Mouse (Mus musculus) heart, postnatal 14 days (tissue): Measurements from ENCODE around the gene Gas2l2. TPM values are rescaled to one million over a fixed set of nuclear protein-coding genes. Genes with fewer than 3 reads are reported as not detected.

Source experiments
- DNase-seq, 2 experiments: peaks; one replicate each; pipeline ENCODE4 v3.0.0; 2021 to 2022
- intact Hi-C: fragments of 180-260 bp; cut with DNase I; formaldehyde crosslinking; loops from one replicate; pipeline ENCODE4 v1.15.1; 2025
- long read RNA-seq, 2 experiments: library from polyadenylated mRNA; stranded (forward); transcript quantifications; one replicate each; pipeline ENCODE4 v2.0.0; 2021
- total RNA-seq, 2 experiments: library from RNA; stranded (reverse); gene quantifications; 2 replicates each; pipeline ENCODE4 v1.2.3; 2021

Gene Gas2l2
- total RNA-seq = under 1 TPM in 1 of 2 experiments, not detected in 1; 0.24 TPM
- long read RNA-seq, experiment 1 = 0 reads
- long read RNA-seq, experiment 2 = 0 reads

DNA sequence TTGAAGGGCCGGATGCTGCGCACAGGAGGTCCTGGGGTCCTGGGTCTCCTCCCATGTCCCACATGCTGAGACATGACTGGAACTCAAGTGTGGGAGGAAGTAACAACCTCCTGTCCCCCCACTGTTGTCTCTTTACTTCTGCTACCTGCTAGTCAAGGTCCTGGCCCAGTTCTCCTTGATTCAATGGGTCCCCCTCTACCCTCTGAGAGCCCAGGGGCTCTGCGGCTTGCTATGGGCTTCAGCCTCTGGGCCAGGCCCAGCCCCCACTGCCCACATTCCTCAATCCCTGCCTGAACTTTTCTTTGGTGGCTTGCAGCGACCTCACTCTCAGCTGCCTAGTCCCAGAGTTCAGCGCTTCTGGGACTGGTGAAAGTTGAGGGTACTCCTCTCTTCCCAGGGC, at the start of gene Gas2l2:
TSS of gene Gas2l2 (minus strand) at position 101 of the 400 bp plus-strand sequence.
- DNase-seq = no peak
- intact Hi-C loops = no loop called here

DNA sequence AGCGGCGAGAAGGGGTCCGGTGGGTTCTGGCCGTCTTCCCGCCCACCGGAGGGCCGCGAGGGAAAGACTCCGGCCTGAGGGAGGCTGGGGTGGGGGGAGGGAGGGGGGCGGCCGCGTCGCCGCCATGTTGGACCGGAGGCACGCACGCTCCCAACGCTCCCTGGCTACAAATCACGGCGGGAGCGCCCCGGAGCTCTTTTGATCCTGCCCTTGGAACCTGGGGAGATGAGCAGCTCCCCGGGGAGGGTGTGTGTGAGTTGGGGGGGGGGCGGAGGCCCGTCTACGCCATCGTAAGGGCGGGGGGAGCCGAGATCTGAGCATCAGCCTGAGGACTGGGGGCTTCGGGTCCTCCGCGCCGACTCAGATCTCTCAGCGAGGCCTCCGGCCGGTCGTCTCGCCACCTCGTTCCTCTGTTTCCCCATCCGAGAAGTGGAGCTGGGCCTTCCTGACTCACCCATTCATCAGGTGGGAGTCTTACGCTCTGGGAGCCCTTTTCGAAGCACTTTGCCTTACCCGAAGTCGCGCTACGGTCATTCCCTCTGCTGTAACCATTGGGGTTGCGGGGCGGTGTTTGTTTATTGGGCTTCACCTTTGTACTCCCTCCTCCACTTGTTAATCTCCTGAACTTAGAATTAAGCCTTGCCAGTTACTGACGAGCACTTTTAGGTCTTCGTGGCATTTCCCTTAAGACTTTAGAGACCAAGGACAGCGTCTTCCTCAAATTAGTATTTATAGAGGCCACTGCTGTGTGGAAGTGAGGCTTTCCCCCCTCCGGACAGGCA, 44.2 kb upstream of the Gas2l2 start:
- DNase-seq = no peak
- intact Hi-C loops = no loop called here

DNA sequence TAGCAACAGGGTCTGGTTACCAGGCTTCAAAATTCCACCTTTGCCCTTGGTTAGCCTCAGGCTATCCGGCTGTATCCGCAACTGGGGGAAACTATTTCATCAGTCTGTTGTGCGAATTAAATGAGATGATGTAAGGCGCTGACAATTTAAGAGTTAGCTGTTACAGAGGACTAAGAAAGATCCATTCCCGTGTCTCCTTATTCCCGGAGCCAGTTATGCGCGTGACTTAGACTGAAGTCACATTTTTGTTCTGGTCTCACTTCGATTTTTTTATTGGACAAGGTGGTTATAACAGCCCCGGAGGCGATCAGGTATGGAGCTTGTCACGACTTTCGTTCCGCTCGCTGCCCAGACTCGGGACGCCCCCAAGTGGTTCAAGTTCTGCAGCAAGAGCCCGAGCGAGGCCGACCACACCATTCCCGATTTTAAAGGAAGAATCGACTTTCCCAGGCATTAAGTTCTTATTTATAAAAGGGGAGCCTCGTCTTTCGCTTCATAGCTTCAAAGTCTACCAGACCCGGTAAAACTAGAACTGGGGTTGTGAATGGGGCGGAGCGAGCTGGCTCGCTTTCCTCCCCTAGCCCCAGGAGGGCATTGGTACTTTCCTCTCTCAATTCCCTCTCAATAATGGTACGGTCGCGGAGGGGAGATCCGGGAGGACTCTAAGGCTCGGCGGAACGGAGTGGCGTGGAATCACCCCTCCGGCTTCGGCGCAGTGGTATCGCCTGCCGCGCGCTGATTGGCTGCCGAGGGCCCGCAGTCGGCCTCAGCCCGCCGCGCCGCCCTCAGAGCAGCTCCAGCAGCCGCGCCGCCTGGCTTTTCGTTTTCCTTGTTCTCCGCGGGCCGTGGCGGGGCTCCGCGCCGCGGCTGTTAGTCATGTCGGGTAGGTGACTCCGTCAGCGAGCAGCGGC, 43.3 kb upstream of the Gas2l2 start, which contains the start of gene Taf15:
TSS of gene Taf15 (plus strand) at position 763 of the 911 bp plus-strand sequence.
- intact Hi-C loops = loop anchor here (1.0 kb wide), 1 partner anchor 29 kb away; no protein-coding TSS in a partner anchor
- DNase-seq = peak; percentile 98 to 99

DNA sequence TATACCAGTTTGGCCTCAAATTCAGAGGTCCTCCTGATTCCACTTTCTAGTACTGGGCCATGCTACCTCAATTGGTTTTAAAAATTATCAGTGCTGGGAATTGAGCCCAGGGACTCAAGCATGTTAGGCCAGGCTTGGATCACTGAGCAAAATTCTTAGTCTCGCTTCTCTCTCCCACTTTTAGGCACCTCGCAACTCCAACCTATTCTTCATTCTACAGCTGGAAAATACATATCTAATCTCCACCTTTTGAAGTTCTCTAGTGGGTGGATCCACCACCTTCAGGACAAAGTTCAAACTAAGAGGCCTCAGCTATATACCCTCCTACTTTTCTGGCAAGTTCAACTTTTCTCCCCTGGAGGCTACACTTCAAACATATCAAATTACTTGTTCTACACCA, 42.5 kb upstream of the Gas2l2 start:
- intact Hi-C loops = loop anchor here (1.0 kb wide), 1 partner anchor 28 kb away; no protein-coding TSS in a partner anchor
- no peak for DNase-seq

DNA sequence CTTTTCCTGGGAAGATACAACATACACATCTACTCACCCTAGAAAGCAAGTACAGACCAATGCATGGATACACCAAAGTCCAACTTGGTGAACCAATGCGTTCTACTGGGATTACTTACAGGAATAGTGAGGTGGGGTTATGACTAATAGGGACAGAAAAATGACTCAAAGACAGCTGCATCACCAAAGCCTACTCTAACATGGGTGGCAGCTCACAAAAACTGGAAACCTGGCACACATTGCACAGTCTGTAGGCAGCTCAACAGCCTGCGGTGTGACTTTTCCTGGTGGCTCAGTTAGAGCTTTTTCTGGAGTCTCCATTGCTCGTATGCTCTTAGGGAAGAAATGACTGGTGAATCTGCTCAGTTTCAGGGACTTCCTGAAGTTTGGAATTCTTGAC, 39.5 kb upstream of the Gas2l2 start:
- intact Hi-C loops = no loop called here
- DNase-seq = no peak

DNA sequence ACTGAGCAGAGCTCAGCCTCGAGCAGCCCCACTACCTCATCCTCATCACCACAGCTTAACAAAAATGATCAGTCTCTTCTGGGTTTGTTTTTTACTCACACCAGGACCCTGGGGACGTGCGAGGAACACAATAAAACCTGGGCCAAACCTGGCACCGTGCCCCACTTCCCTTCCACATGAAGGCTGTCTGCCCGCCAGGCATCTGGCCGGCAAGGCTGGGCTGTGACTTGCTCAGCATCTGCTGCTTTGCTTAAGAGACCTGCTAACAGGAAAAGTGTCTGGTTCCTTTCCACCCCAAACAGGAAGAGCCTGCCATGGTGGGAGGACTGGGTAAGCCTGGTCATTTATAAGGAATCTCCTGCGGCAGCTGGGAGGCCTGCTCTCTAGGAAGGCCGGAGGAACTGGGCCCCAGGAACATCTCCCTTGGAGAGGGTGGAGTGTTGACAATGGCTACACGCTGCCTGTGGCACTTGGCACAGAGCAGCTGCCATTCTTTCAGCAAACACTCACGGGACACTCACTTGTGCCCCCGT, 37.9 kb upstream of the Gas2l2 start:
- intact Hi-C loops = no loop called here
- DNase-seq = peak; percentile 84 to 85

DNA sequence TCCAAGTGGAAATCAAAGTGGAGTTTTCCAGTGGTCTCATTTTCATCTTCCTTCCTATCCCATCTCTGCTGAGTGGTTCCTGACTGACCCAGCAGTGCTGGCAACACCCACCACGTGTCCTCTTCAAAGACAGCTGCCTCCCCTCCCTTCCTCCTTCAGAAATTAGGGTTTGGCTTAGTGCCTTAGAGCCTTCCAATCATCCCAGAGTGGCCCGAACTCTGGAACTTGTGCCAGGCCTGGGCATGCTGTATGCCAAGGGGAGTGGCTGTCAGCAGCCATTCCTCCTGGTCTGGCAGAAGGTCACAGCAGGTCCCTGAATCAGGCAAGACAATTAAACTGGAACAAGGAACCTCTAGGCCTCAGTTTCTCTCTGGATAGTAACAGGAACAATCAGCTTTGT, 36.7 kb upstream of the Gas2l2 start:
- DNase-seq = peak; percentile 56 to 73
- intact Hi-C loops = no loop called here

DNA sequence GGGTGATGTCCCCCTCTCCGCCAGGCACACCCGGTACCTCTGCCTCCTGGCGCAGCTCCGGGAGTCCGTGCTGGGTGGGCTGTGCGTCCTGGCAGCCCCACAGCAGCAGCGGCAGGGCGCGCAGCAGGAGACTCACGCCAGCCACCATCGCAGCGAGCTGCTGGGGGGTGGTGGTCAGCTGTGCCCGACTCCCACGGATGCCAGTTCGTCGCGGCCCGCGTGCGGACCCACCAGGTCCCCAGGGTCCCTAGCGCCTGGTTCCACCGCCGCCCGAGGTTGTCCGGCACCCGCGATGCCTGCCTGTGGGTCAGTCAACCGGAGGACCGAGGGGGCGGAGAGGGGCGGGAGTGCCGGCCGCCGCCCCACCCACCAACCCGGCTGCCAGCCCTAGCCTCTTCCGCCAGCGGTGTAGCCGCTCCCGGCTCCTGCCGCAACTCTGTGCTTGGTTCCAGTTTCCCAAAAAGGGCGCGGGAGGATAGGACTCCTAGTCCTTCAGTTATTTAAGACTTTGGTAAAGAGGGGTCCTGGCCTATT, 33.5 kb upstream of the Gas2l2 start, which contains the start of gene Mmp28:
TSS of gene Mmp28 (minus strand) at position 361 of the 534 bp plus-strand sequence.
- intact Hi-C loops = no loop called here
- DNase-seq = peak; percentile 79 to 81

DNA sequence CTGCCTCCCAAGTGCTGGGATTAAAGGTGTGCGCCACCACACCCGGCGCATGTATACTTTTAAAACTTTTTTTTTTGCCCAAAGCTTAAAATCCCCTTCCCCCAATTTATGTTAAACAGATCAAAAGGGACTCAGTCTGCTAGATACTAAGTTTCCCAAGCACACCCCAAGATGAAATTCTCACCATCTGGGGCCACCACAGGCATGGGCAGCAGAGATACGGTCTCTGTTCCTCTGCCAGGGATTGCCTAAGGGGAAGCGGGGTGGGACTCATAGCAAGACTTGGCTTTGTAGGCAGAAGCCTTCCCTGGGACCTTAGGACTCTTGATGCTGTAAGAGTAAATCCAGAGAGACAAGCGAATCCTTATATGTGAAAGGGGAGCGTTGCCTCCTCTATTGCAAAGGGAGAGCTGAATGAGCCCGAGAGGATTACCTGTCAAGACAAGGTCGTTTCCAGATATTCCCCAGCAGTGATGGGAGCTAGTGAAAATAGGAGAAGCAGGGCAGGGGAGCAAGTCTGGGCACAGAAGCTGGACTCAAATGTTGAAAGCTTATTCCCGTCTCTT, 32.3 kb upstream of the Gas2l2 start:
- DNase-seq = no peak
- intact Hi-C loops = no loop called here

DNA sequence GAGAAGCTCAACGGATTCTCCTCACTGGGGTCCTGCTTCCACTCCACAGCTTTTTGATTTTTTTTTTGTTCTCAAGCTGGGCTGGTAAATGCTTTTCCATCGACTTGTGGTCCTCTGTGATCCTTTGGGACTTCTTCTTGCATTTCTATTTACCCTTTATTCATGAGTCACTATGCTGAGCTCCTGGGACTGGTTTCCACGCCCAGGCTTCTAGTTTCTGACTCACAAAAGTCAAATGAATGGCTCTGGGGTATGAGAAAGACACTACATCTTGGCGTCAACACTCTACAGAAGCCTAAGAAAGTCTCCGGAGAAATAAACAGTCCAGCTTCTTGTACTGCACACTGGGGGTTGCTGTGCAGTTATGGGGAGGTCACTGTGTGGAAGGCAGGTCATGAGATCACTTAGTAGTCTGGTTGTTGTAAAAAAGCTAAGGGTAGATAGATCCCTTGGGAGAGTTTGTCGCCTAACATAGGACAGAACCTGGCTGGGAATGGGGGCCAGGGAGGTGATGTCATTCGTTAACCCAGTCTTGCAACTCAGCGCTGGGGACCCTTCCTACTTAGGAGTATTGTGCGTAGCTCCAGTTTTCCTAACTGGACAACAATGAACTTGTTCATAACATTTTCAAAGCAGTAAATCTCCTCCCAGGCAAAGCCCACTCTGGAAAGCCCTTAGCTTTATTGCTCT, 28.8 kb upstream of the Gas2l2 start:
- no peak for DNase-seq
- intact Hi-C loops = no loop called here

DNA sequence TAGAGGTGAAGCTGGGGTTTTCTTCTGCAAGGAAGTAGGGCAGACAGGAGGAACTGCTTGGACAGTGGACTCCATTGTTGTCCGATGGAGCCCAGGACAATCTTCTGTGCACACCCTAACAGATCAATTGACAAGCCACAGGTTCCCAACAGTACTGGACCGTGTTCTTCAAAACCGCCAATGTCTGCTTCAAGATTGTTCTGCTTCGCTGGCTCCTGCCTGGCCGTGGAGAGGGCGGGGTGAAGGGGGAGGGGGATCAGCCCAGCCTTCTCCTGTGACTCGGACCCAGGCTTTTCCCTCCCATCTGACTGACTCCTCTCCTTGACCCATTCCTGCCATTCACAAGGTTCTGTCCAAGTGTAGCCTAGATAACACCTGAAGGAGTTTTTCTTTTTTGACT, 28.0 kb upstream of the Gas2l2 start:
- intact Hi-C loops = no loop called here
- no peak for DNase-seq

DNA sequence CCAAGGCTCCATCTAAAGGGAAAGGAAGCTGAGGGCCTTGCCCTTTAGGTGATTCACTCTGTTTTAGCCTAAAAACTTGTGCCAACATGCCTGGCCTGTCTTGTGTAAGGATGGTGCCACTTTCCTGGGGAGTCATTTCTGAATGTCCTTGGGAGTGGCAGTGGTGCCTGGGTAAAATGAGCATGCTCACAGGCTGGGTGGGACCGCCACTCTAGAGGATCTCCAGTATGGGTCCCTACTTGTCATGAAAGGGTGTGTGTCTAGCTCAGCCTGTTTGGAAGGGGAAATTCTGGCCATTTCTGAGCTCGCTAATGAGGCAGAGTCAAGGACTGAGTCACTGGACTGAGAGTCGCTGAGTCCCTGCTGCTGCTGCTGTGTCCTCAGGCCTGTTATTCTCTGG, 26.4 kb upstream of the Gas2l2 start:
- intact Hi-C loops = no loop called here
- DNase-seq = no peak

DNA sequence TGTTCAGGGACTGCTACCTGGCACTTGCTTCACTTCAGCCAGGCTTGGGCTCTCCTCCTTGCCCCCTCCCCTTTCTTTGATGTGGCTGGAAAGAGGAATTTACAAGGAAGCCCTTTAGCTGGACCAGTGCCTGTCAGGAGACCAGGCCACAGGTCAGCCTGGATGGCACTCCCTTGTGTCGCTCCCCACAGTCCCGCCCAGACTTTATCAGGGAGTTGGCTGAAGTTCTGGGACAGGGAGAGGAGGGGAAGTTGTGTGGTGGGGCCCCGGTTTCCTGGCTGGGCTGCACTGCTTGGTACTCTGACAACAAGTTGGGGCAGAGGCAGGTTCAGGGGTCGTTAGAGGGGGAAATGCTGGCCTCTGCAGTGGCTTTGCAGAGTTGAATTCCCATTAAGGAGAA, 25.3 kb upstream of the Gas2l2 start:
- peak in 1 of 2 experiments; percentile 50 for DNase-seq
- intact Hi-C loops = no loop called here

DNA sequence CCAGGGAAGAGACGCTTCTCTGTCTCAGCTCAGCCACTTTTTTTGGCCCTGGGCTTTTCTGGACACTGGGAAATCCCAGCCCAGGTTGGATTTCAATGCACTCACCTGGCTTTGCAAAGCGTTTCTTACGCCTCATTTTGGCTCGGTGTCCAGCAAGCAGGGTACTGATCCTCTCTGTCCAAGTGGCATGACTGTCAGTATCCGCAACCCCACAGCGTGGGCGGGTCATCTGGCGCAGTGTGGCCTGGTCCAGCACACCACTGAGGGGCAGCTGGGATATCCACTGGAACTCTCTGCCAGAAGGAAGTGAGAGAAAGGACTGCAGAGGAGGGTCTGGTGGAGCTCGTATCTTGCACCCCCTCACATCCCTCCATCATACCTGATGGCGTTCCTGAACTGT, 22.0 kb upstream of the Gas2l2 start:
- DNase-seq = no peak
- intact Hi-C loops = no loop called here

DNA sequence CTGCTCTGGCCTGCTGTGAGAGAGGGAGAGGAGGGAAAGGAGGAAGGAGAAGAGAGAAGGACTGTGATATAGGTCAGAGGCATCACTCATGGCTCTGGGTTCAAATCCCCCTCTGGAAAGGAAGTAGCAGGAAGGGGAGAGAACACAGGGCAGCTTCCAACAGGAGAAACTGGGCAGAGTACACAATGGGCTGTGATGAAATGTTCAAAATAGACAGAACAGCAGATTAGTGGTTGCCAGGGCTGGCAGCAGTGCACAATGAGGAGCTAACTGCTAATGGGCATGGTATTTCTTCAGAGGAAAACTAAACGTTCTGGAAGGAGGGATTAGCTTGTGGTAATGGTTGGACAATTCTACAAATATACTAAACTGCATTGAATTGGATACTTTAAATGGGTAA, 21.3 kb upstream of the Gas2l2 start:
- DNase-seq = no peak
- intact Hi-C loops = no loop called here

DNA sequence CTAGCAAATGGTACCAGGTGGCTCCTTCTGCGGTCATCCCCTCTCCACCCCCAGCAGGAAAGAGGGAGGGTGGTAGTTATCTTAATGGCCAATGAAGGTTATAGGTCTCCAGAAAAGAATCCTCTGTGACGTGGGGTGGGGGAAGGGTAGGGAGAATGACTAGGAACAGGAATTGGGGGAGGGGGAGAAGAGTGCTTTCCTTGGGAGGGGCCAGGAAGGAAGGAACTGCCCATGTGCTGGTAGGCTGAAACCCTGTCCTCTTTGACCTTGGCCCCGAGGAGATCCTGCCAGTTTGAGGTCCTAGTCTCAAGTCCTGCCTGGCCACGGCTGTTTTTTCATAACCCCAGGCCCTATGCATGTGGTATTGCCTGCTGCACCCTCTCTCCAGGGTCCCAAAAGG, 20.0 kb upstream of the Gas2l2 start:
- intact Hi-C loops = no loop called here
- no peak for DNase-seq

DNA sequence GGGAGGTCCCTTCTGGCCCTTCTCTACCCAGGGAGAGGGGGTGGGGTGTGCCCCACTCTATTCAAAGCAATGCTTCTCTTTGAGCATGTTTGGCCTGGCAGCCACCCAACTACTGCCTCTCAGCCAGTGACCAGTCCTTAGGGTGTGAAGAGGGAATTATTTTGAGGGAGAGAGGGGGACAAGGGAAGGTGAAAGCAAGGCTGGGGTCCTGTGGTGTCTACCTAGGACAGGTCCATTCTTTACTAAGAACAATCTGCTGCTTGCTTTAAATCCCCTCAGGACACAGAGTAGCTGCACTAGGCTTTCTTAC, 19.6 kb upstream of the Gas2l2 start:
- peak; percentile 60 to 62 for DNase-seq
- intact Hi-C loops = no loop called here

DNA sequence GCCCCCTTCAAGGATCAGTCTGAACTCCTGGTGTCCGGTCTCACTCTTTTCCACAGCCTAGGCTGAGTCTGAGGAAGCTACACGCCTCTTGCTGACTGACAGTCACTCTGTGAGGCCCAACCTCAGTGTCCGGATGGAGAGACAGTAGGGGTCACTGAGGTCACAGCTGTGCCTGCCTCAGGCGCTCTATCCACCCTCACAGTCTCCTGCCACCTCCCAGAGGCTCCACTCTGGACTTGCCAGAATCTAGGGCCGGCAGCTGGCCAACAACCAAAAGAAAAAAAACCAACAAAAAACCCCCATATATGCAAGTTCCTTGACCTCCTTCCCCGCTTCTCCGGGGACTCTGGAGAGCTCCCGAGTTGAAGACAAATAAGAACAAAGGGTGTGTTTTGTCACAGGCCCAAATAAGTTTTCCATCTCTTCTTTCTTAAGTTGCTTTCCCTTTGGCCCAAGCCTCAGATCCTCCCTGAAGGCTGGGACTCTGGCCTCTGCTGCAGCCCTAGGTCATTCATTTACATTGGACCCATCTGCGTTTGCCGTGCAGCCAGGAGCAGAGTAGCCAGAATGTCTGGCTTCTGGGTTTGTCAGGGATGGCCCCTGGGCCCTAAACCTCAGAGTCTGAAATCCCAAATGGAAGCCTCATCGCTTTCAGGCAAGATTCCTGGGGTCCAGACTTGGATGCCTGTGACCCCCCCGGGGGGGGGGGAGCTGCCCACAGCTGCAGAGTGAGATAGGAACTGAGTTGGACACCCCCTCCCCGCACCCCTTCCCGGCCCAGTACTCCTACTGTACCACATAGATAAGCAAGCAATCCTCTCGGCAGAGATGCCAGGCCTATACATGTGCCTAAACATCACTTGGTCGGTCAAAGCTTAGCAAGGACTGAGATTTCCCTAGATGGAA, 19.0 kb upstream of the Gas2l2 start:
- intact Hi-C loops = no loop called here
- DNase-seq = peak; percentile 60

DNA sequence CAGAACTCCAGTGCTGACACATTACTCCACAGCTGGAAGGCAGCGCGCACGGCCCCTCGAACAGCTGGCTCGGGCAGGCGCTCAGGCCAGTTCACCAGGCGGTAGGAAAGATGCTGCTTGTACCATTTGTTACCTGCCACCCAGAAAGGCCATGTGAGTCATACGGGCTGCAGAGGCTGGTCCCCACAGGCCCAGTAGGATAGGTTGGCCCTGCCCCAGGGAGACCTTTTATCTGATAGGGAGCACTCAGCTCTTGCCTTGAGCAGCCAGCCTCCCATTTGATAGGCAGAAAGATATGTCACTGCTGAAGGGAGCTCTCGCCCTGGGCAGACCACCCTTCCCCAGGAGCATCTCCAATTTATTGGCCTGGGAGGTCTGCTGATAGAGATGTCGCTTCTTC, 18.4 kb upstream of the Gas2l2 start:
- no peak for DNase-seq
- intact Hi-C loops = no loop called here
